Mouse (Mus musculus) embryonic facial prominence, embryonic 11.5 days (tissue): ENCODE measurements at regions not wholly inside any gene's neighbourhood (a gene's known extent, or its start where the extent isn't known, plus 50 kb on each side); places are given as distances from the start of the nearest gene placed in this dataset.
A peak's percentile ranks its signal among the peaks of the same experiment; 100 is the strongest.

Source experiments
- ATAC-seq: fragments of 200-750 bp; cut with Nextera tagmentation; replicated peaks from 2 replicates; pipeline ENCODE4 v1.8.0; 2017; ENCODE audit warnings: low read depth; ENCODE audit not compliant: insufficient number of reproducible peaks, low FRiP score, low TSS enrichment
- DNase-seq: peaks from one replicate; pipeline ENCODE4 v3.0.0-alpha.2; 2015; ENCODE audit warnings: low spot score
- H3K27ac ChIP-seq: fragments of 300-500 bp; sonication (generic); replicated peaks from 2 replicates; pipeline ENCODE4 v1.5.1; 2014; ENCODE audit warnings: mild to moderate bottlenecking, low read depth, low read length, control low read depth
- H3K27me3 ChIP-seq: fragments of 300-500 bp; sonication (generic); 2 replicates; pipeline ENCODE4 v1.6.1; 2014; ENCODE audit warnings: mild to moderate bottlenecking, low read length, moderate library complexity, mixed read lengths; ENCODE audit not compliant: control insufficient read depth, insufficient read depth
- H3K36me3 ChIP-seq: fragments of 300-500 bp; sonication (generic); replicated peaks from 2 replicates; pipeline ENCODE4 v1.6.1; 2014; ENCODE audit warnings: low read depth, mild to moderate bottlenecking, low read length, moderate library complexity, mixed read lengths; ENCODE audit not compliant: control insufficient read depth, insufficient read depth
- H3K4me1 ChIP-seq: fragments of 300-500 bp; sonication (generic); 2 replicates; pipeline ENCODE4 v1.6.1; 2014; ENCODE audit warnings: low read length, mixed read lengths; ENCODE audit not compliant: control insufficient read depth, insufficient read depth
- H3K4me2 ChIP-seq: fragments of 300-500 bp; sonication (generic); 2 replicates; pipeline ENCODE4 v1.6.1; 2014; ENCODE audit warnings: low read depth, mild to moderate bottlenecking, control low read depth, low read length, moderate library complexity
- H3K4me3 ChIP-seq: fragments of 300-500 bp; sonication (generic); 2 replicates; pipeline ENCODE4 v1.5.1; 2014; ENCODE audit warnings: low read depth, low read length, control low read depth
- H3K9ac ChIP-seq: fragments of 300-500 bp; sonication (generic); replicated peaks from 2 replicates; pipeline ENCODE4 v1.6.1; 2014; ENCODE audit warnings: mild to moderate bottlenecking, control low read depth, low read length
- H3K9me3 ChIP-seq: fragments of 300-500 bp; sonication (generic); replicated peaks from 2 replicates; pipeline ENCODE4 v1.6.1; 2016; ENCODE audit warnings: mild to moderate bottlenecking, low read length, inconsistent platforms, mixed read lengths; ENCODE audit not compliant: control insufficient read depth
- WGBS: fragments of 180-500 bp; shearing (Covaris S2); extraction: QIAGEN DNeasy Blood & Tissue Kit; methylation state at CpG from one replicate; pipeline ENCODE4 v1.1.7; 2014; 5-methylcytosine and 5-hydroxymethylcytosine counted together

DNA sequence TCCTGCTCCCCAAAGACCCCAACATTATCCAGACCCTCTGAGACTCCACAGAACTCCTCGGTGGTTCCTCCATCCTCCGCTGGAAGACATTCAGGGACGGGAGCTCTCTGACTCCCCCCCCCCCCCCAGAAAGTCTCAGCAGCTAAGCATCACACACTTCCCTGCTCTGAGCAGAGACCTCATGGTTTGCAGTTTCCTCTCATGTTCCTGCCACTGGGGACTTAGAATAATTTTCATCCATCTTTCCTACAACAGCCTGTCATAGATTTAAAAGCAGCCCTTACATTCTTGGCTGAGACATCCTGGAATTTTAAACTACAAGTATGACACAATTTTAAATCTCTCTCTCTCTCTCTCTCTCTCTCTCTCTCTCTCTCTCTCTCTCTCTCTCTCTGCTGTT is 69.2 kb downstream of the Gpr65 start:
- H3K9ac ChIP-seq: no peak overlapping the region
- H3K4me1 ChIP-seq: no peaks in the 10 kb centered on the region
- H3K9me3 ChIP-seq: no peaks in the 10 kb centered on the region
- DNase-seq (no peak), ATAC-seq (no peak)
- H3K4me3 ChIP-seq: no peak overlapping the region
- H3K4me2 ChIP-seq: no peak overlapping the region
- no peaks in the 10 kb centered on the region for H3K36me3 ChIP-seq
- no peak overlapping the region for H3K27ac ChIP-seq
- no peaks in the 10 kb centered on the region for H3K27me3 ChIP-seq
- WGBS: 67% methylated on average over 3 of the region's 3 CpGs

DNA sequence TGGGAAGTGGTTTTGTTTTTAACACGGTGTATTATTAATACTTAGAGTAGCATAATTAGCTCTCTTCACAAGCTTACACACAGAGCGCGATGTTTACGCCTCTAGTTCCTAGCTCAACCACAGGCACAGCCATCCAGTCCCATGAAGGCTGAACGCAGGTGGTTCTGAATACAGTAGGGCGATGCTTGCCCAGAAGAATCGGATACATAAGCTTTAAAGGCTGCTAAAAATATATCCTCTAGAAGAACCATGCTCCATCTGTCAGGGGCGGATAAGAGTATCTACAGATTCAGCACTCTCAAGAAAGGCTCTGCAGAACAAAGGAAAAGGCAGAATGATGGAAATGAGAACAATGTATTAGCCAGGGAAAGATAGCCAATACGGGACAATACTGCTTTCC is 71.1 kb downstream of the Gpr65 start:
- Histone ChIP-seq H3K4me3 (no peak overlapping the region), H3K9ac (no peak overlapping the region), H3K27me3 (no peaks in the 10 kb centered on the region), H3K36me3 (no peaks in the 10 kb centered on the region), H3K4me1 (no peaks in the 10 kb centered on the region), H3K27ac (no peak overlapping the region), H3K9me3 (no peaks in the 10 kb centered on the region), H3K4me2 (no peak overlapping the region)
- no peak for DNase-seq
- ATAC-seq: no peak
- WGBS: 90% methylated on average over 9 of the region's 9 CpGs

DNA sequence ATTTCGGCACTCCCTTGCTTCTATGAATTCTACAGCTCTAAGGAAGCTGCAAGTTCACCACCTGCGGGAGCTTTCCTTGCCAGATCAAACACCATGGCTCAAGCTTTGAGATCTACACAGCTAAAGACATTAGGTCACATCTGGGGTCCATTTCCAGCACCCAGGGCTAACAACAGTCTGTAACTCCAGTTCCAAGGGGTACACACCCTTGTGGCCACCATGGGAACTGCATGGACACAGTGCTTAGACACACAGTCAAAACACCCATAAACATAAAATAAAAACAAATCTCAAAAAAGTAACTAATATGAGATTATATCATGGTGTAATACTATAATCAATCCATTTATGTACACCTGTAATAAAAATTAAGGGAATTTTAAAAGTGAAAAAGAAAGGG is 73.7 kb downstream of the Gpr65 start:
- Histone ChIP-seq H3K9ac (no peak overlapping the region), H3K9me3 (no peaks in the 10 kb centered on the region), H3K36me3 (no peaks in the 10 kb centered on the region), H3K4me2 (no peak overlapping the region), H3K4me1 (no peaks in the 10 kb centered on the region), H3K4me3 (no peak overlapping the region), H3K27me3 (no peaks in the 10 kb centered on the region), H3K27ac (no peak overlapping the region)
- ATAC-seq (no peak), DNase-seq (peak; percentile 58)
- WGBS: 85% methylated on average over 2 of the region's 2 CpGs

DNA sequence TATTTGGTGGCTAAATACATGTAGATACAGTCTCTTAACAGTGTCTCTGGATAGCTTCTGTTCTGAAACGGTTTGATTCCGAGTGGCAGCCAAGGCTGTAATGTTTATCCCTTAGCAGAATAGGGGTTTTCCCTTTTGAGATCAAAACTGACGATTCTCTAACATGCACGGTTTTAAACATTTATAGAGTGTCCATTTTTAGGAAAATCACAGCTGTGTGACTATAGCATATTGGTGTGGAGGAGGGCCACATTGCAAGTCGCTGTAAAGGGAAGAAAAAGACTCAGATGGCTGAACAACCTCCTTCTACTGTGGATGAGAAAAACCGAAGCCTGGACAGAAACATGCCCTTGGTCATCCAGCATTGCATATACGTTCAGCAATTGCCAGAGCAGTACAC is 75.2 kb downstream of the Gpr65 start:
- no peaks in the 10 kb centered on the region for H3K4me1 ChIP-seq
- H3K9ac ChIP-seq: no peak overlapping the region
- WGBS: 85% methylated on average over 7 of the region's 7 CpGs
- H3K27ac ChIP-seq: no peak overlapping the region
- H3K4me2 ChIP-seq: no peak overlapping the region
- no peaks in the 10 kb centered on the region for H3K36me3 ChIP-seq
- no peak for DNase-seq
- no peak for ATAC-seq
- H3K4me3 ChIP-seq: no peak overlapping the region
- H3K27me3 ChIP-seq: no peaks in the 10 kb centered on the region
- H3K9me3 ChIP-seq: no peaks in the 10 kb centered on the region

DNA sequence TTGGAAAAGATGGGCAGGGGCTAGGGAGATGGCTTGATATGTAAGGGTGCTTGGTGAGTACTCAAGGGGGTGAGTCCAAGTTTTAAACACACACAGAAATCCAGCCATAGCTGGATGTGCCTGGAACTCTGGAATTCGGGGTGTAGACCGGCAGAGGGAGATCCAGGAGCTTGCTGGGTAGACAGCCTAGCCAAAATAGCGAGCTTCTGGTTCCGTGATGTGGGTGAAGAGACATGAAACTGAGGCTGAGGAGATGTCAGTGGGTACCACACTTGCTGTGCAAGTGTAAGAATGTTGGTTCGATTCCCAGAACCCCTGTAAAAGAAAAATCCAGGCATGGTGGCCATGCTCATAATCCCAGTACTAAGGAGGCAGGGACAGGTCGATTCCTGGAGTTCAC is 78.6 kb downstream of the Gpr65 start:
- no peak for DNase-seq

DNA sequence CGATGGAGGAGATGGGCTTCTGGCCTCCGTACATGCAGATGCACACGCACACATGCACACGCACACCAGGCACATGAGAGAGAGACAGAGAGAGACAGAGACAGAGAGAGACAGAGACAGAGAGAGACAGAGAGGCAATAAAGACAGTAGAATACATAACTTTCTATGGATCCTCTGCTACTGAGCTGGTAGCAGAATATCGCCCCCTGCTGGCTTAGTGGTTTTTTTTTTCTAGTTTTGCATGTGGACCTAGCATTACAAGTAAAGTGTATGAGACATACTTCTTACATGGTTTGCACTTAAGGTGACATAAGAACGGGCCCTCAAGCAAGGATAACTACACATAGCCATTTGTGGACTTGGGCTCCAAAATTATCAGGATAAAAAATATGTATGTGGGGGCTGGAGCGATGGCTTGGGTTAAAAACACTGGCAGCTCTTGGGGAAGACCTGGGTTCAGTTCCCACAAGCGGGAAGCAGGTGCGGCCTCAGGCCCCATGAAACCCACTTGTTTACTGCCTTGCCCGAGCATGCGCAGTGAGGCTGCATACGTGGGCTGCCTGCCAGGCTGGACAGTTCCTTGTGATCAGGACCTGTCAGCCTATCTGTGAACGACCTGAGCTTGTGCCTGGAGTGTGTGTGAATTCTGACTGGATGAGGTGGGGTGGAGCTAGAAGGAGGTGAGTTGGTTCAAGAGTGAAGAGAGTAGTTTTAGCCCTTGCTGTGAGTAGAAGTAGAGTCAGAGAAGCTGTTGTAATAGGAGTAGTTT is 79.3 kb downstream of the Gpr65 start:
- ATAC-seq: no peak

More for the DNA sequence above, 78.6 kb downstream of the Gpr65 start:
- WGBS: 84% methylated on average over 6 of the region's 6 CpGs
- no peaks in the 10 kb centered on the region for H3K9me3 ChIP-seq
- H3K4me3 ChIP-seq: no peak overlapping the region
- H3K4me1 ChIP-seq: no peaks in the 10 kb centered on the region
- no peaks in the 10 kb centered on the region for H3K27me3 ChIP-seq
- ATAC-seq: no peak
- H3K9ac ChIP-seq: no peak overlapping the region
- H3K36me3 ChIP-seq: no peaks in the 10 kb centered on the region
- H3K27ac ChIP-seq: no peak overlapping the region
- no peak overlapping the region for H3K4me2 ChIP-seq

DNA sequence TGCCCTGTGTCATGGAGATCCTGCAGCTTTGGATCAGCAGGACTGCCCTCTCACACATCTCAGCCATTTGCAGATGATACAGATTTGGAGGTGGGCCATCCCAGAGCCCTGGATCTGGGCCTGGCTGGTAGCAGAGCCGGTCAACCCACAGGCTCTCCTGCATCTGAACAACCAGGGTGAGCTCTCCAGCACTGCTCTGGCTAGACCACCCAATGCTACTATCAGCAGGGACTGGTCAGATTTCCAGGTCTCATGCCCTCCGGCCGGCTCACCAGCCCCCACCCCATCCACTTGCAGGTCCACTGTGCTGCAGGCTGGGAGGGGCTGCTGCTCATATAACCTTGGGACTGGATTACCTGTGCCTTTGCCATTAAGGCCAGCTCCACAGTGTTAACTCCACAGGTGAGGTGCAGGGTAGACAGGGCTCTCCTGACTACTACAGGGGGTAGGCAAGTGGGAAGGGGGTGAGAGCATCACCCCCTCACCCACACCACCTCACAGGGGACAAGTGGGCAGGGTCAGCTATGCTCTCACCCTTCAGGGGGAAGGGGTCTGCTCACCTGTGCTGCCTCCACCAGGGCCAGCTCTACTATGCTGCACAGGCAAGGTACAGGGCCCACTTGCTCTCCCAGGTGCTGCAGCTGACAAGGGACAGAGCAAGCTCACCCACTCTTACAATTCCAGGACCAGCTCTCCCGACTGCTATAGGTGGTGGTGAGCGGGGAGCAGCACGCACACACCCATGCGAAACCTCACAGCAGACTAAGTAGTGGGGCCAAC is 81.6 kb downstream of the Gpr65 start:
- 92% methylated on average over 7 of the region's 7 CpGs for WGBS
- Histone ChIP-seq H3K9ac (no peak overlapping the region), H3K4me3 (no peak overlapping the region), H3K36me3 (no peaks in the 10 kb centered on the region), H3K9me3 (no peaks in the 10 kb centered on the region), H3K27me3 (no peaks in the 10 kb centered on the region), H3K27ac (no peak overlapping the region), H3K4me2 (no peak overlapping the region), H3K4me1 (no peaks in the 10 kb centered on the region)
- ATAC-seq (peak; percentile 63), DNase-seq (no peak)

More for the DNA sequence above, 79.3 kb downstream of the Gpr65 start:
- Histone ChIP-seq H3K4me2 (no peak overlapping the region), H3K36me3 (no peaks in the 10 kb centered on the region), H3K4me3 (no peak overlapping the region), H3K9ac (no peak overlapping the region), H3K27ac (no peak overlapping the region), H3K27me3 (no peaks in the 10 kb centered on the region), H3K9me3 (no peaks in the 10 kb centered on the region), H3K4me1 (no peaks in the 10 kb centered on the region)
- DNase-seq: peak; percentile 71
- 73% methylated on average over 13 of the region's 13 CpGs for WGBS

DNA sequence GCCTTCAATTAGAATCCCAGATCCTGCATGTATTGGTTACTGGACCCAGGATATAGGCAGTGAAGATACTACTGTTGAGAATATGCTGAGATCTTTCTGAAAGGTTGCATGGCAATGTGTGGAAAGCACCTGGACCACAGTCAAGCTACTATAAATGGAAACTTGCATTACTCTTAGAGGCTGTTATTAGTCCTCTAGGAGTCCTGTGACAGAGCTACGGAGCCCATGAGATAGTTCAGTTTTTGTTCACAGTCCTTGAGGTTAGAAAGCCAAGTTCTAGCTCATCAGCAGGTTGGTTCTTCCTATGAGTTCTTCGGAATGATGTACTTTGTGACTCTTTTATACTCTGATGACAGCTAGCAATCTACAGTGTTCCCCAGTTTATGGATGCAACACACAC is 84.0 kb downstream of the Gpr65 start:
- Histone ChIP-seq H3K9ac (no peak overlapping the region), H3K27ac (no peak overlapping the region), H3K4me1 (no peaks in the 10 kb centered on the region), H3K36me3 (no peaks in the 10 kb centered on the region), H3K4me2 (no peak overlapping the region), H3K9me3 (no peaks in the 10 kb centered on the region), H3K4me3 (no peak overlapping the region), H3K27me3 (no peaks in the 10 kb centered on the region)
- no peak for DNase-seq
- no peak for ATAC-seq
- WGBS: 96% methylated on average over 2 of the region's 2 CpGs
